Mouse (Mus musculus): ENCODE results near the gene Kcng4. TPM values are rescaled to one million over a fixed set of nuclear protein-coding genes. Genes with fewer than 3 reads are reported as not detected.

Gene Kcng4
- total and polyA plus RNA-seq, 2 experiments from 2014 or later: 0.10 TPM; not detected in 1

- no peak for ATAC-seq (ENCODE audit: insufficient read depth, low read depth)
- no peak for DNase-seq (ENCODE audit: low spot score)
- WGBS: 39% methylated on average over 29 of the region's 29 CpGs
These were observed 2.6 kb downstream of the Kcng4 start for GRCm38 (mm10) chr8:119632909-119633308.

DNA sequence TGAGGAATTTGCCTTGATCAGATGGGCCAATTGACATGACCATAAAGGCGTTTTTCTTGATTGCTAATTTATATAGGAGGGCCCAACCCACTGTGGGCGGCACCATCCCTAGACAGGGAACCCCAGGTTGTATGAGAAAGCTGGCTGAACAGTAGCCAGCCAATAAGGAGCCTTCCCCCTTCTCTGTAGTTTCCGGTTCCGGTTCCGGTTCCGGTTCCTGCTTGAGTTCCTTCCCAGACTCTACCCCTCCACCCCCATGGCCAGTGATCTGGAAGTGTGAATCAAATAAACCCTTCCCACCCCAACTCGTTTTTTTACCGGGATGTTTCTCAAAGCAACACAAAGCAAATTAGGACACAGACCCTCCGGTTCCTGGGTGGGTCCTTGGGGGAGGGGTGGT, 3.2 kb downstream of the Kcng4 start:
- no peak overlapping the region for H3K27ac ChIP-seq (ENCODE audit: low read depth)
- WGBS: 74% methylated on average over 9 of the region's 9 CpGs
- TF ChIP-seq CTCF (IDR thresholded peaks at IDR 0.05; ENCODE audit: low read depth): no peak
- TF ChIP-seq EP300 (IDR thresholded peaks at IDR 0.05; ENCODE audit: low read depth): no peak

More at GRCm38 (mm10) chr8:119632909-119633308, 2.6 kb downstream of the Kcng4 start:
- H3K27ac ChIP-seq (ENCODE audit: low read depth): no peak overlapping the region
- no peaks in the 10 kb centered on the region for H3K36me3 ChIP-seq (replicated peaks; ENCODE audit: control insufficient read depth, insufficient read depth, low read length)
- H3K4me3 ChIP-seq (ENCODE audit: low read depth, low read length): no peak overlapping the region
- no peak overlapping the region for H3K9ac ChIP-seq (replicated peaks; ENCODE audit: low read depth, low read length)
- H3K27me3 ChIP-seq (ENCODE audit: control insufficient read depth, insufficient read depth, low read length): peaks cover 33% of the 10 kb centered on the region
- TF ChIP-seq EP300 (IDR thresholded peaks at IDR 0.05; ENCODE audit: low read depth) (no peak), CTCF (IDR thresholded peaks at IDR 0.05; ENCODE audit: low read depth) (no peak)
- H3K4me2 ChIP-seq (ENCODE audit: low read depth, low read length): no peak overlapping the region
- no peaks in the 10 kb centered on the region for H3K9me3 ChIP-seq (replicated peaks; ENCODE audit: control insufficient read depth, low read length)
- H3K4me1 ChIP-seq (ENCODE audit: control insufficient read depth, insufficient read depth): no peaks in the 10 kb centered on the region

DNA sequence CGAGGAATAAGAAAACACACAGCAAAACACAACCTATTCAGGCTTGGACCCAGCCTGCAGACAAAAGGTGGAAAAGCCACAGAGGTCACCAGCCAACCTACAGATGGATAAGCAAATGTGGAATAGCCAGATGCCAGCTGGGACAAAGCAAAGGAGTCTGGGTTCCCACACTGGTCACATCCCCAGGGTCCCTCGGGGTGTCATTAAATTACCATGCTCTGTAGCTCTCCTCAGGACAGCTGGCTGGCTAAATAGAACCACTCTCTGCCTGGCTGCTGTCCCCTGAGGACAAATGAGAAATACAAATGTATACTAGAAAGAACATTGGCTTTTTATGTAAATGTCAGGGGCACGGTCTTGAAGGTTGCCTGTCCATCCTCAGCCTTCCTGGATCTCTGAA, 4.6 kb downstream of the Kcng4 start:
- Histone ChIP-seq H3K9ac (replicated peaks; ENCODE audit: low read depth, low read length) (no peak overlapping the region), H3K4me1 (ENCODE audit: control insufficient read depth, insufficient read depth) (no peaks in the 10 kb centered on the region), H3K36me3 (replicated peaks; ENCODE audit: control insufficient read depth, insufficient read depth, low read length) (no peaks in the 10 kb centered on the region), H3K27me3 (ENCODE audit: control insufficient read depth, insufficient read depth, low read length) (peaks cover 33% of the 10 kb centered on the region), H3K27ac (ENCODE audit: low read depth) (no peak overlapping the region), H3K9me3 (replicated peaks; ENCODE audit: control insufficient read depth, low read length) (no peaks in the 10 kb centered on the region), H3K4me3 (ENCODE audit: low read depth, low read length) (no peak overlapping the region), H3K4me2 (ENCODE audit: low read depth, low read length) (no peak overlapping the region)
- 72% methylated on average over 3 of the region's 3 CpGs for WGBS
- DNase-seq (ENCODE audit: low spot score) (no peak), ATAC-seq (ENCODE audit: insufficient read depth, low read depth) (no peak)
- TF ChIP-seq EP300 (IDR thresholded peaks at IDR 0.05; ENCODE audit: low read depth) (no peak), CTCF (IDR thresholded peaks at IDR 0.05; ENCODE audit: low read depth) (no peak)

More for the DNA sequence above, 3.2 kb downstream of the Kcng4 start:
- Histone ChIP-seq H3K36me3 (replicated peaks; ENCODE audit: control insufficient read depth, insufficient read depth, low read length) (no peaks in the 10 kb centered on the region), H3K4me2 (ENCODE audit: low read depth, low read length) (no peak overlapping the region), H3K9me3 (replicated peaks; ENCODE audit: control insufficient read depth, low read length) (no peaks in the 10 kb centered on the region), H3K4me1 (ENCODE audit: control insufficient read depth, insufficient read depth) (no peaks in the 10 kb centered on the region), H3K27me3 (ENCODE audit: control insufficient read depth, insufficient read depth, low read length) (peaks cover 33% of the 10 kb centered on the region), H3K9ac (replicated peaks; ENCODE audit: low read depth, low read length) (no peak overlapping the region), H3K4me3 (ENCODE audit: low read depth, low read length) (no peak overlapping the region)
- DNase-seq (ENCODE audit: low spot score) (no peak), ATAC-seq (ENCODE audit: insufficient read depth, low read depth) (no peak)

DNA sequence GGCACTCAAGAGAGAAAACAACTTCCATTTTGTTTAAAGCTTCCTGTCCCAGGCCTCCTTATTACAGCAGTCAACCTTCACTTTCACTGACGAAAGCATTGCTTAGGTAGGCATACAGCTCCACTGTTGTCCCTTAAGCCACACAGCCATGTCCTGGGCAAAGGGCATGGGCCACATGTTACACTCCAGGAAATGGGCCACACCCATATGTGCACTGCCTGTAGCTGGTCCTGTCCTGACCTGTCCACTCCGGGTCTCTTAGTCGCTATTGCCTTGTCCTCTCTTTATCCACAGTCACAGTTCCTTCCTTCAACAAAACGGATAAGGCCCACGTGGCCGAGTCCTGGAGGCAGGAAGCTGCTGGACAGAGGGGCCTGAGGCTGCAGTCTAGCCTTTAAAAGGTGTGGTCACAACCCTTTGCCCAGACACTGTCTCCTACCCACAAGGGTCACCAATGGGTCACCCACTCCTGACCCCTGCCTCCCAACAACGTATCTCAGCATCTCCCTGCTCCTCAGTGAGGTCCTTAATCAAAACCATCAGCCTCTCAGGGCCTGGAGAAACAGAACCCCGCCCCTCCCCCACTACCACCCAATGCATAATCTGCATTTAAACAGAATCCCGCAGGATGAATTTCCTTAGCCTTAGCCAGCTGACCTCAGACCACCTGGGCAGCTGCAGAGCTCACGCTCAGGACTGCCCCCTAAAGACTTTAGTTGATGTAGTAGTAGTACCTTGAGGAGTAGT, 7.7 kb downstream of the Kcng4 start:
- H3K9me3 ChIP-seq (replicated peaks; ENCODE audit: control insufficient read depth, low read length): no peaks in the 10 kb centered on the region
- H3K27me3 ChIP-seq (ENCODE audit: control insufficient read depth, insufficient read depth, low read length): peaks cover 16% of the 10 kb centered on the region; the same call in 1 of the 2 replicates
- TF ChIP-seq EP300 (IDR thresholded peaks at IDR 0.05; ENCODE audit: low read depth): no peak
- no peak for TF ChIP-seq CTCF (IDR thresholded peaks at IDR 0.05; ENCODE audit: low read depth)
- no peaks in the 10 kb centered on the region for H3K4me1 ChIP-seq (ENCODE audit: control insufficient read depth, insufficient read depth)
- no peak overlapping the region for H3K4me2 ChIP-seq (ENCODE audit: low read depth, low read length)
- H3K4me3 ChIP-seq (ENCODE audit: low read depth, low read length): no peak overlapping the region
- peak; percentile 52 for ATAC-seq (ENCODE audit: insufficient read depth, low read depth)
- WGBS: 39% methylated on average over 10 of the region's 10 CpGs
- no peak overlapping the region for H3K9ac ChIP-seq (replicated peaks; ENCODE audit: low read depth, low read length)
- H3K36me3 ChIP-seq (replicated peaks; ENCODE audit: control insufficient read depth, insufficient read depth, low read length): no peaks in the 10 kb centered on the region
- H3K27ac ChIP-seq (ENCODE audit: low read depth): no peak overlapping the region
- no peak for DNase-seq (ENCODE audit: low spot score)

GRCm38 (mm10) chr8:119627199-119627598, 8.3 kb downstream of the Kcng4 start:
- no peak overlapping the region for H3K27ac ChIP-seq (ENCODE audit: low read depth)
- no peak overlapping the region for H3K4me2 ChIP-seq (ENCODE audit: low read depth, low read length)
- no peaks in the 10 kb centered on the region for H3K36me3 ChIP-seq (replicated peaks; ENCODE audit: control insufficient read depth, insufficient read depth, low read length)
- WGBS: 82% methylated on average over 7 of the region's 7 CpGs
- no peaks in the 10 kb centered on the region for H3K4me1 ChIP-seq (ENCODE audit: control insufficient read depth, insufficient read depth)
- no peak for DNase-seq (ENCODE audit: low spot score)
- no peak overlapping the region for H3K9ac ChIP-seq (replicated peaks; ENCODE audit: low read depth, low read length)
- no peak for ATAC-seq (ENCODE audit: insufficient read depth, low read depth)
- peaks cover 12% of the 10 kb centered on the region; the same call in 1 of the 2 replicates for H3K27me3 ChIP-seq (ENCODE audit: control insufficient read depth, insufficient read depth, low read length)
- no peaks in the 10 kb centered on the region for H3K9me3 ChIP-seq (replicated peaks; ENCODE audit: control insufficient read depth, low read length)
- H3K4me3 ChIP-seq (ENCODE audit: low read depth, low read length): no peak overlapping the region
- TF ChIP-seq EP300 (IDR thresholded peaks at IDR 0.05; ENCODE audit: low read depth) (no peak), CTCF (IDR thresholded peaks at IDR 0.05; ENCODE audit: low read depth) (no peak)
